Mouse (Mus musculus): ENCODE results near the gene Gm14781.
"Not testable (repeated sequence)": the region's sequence is repeated elsewhere in the genome, so short reads cannot be mapped to it uniquely, and the experiment has no call there.

Gene Gm14781

GRCm38 (mm10) chrX:91631894-91632293 lies at the start of gene Gm14781:
Gene Gm14781 (plus strand): TSS chrX:91632194.
- in situ Hi-C loops (cut with MboI; ENCODE audit: unreplicated experiment in 2 of 2): not testable (repeated sequence)

GRCm38 (mm10) chrX:91654964-91655575 lies 23.1 kb downstream of the Gm14781 start:
- in situ Hi-C loops (cut with MboI; ENCODE audit: unreplicated experiment in 2 of 2): not testable (repeated sequence)
